9 mouse cellular contexts compared by ENCODE assay signal in genomic region chr8:47939933-47940870, GRCm38 (mm10). TPM values are rescaled to one million over a fixed set of nuclear protein-coding genes. Genes with fewer than 3 reads are reported as not detected.
DNase-seq lines count a peak whose midpoint lies in the region; ATAC-seq and TF ChIP-seq lines count a peak whose summit lies in the region.
"Had no signal": no experiment of that assay in that cellular context is flagged by ENCODE, and none has a peak within 500 bp of the region (broad histone marks: within the 10 kb centered on the region; RNA-seq: fewer than 3 reads in every experiment).

No protein-coding gene starts in this region.

- no peaks in the 10 kb centered on the region for H3K9me3 ChIP-seq in intestine, embryonic 15.5 days
- H3K9me3 ChIP-seq in stomach, embryonic 15.5 days: no peaks in the 10 kb centered on the region

- intact Hi-C loops in gastrocnemius, adult 2 months (cut with DNase I): no loop called here
- intact Hi-C loops in gastrocnemius, postnatal 36 days (cut with DNase I): no loop called here

- no peak overlapping the region for H3K9ac ChIP-seq in intestine, embryonic 15.5 days
- no peak overlapping the region for H3K9ac ChIP-seq in stomach, embryonic 15.5 days

- no peak overlapping the region for H3K4me2 ChIP-seq in intestine, embryonic 15.5 days (replicated peaks)
- no peak overlapping the region for H3K4me2 ChIP-seq in stomach, embryonic 15.5 days

- no peak for ATAC-seq in intestine, embryonic 15.5 days
- no peak for ATAC-seq in stomach, embryonic 15.5 days (ENCODE audit: insufficient read depth, low FRiP score, low read depth)

- no peaks in the 10 kb centered on the region for H3K36me3 ChIP-seq in intestine, embryonic 15.5 days
- no peaks in the 10 kb centered on the region for H3K36me3 ChIP-seq in stomach, embryonic 15.5 days

- TF ChIP-seq CTCF in gastrocnemius, adult 2 months (IDR thresholded peaks at IDR 0.05): no peak
- TF ChIP-seq CTCF in lung, adult 2 months (IDR thresholded peaks at IDR 0.05; ENCODE audit: insufficient read depth, low read length): no peak

- peaks cover 27% of the 10 kb centered on the region for H3K4me1 ChIP-seq in lung, adult 2 months (ENCODE audit: control insufficient read depth, insufficient read depth, low read length)
- H3K4me1 ChIP-seq in intestine, embryonic 15.5 days (replicated peaks): peaks cover 17% of the 10 kb centered on the region
- H3K4me1 ChIP-seq in stomach, embryonic 15.5 days: peaks cover 17% of the 10 kb centered on the region

- H3K27ac ChIP-seq in gastrocnemius, adult 2 months: peak overlapping the region; percentile 72
- H3K27ac ChIP-seq in intestine, embryonic 15.5 days: peak overlapping the region; percentile 66
- peak overlapping the region; percentile 55 for H3K27ac ChIP-seq in stomach, embryonic 15.5 days

- 28% methylated on average over 10 of the region's 10 CpGs for WGBS in lung, adult 2 months
- WGBS in intestine, embryonic 15.5 days: 64% methylated on average over 10 of the region's 10 CpGs
- 52% methylated on average over 10 of the region's 10 CpGs for whole genome bisulfite sequencing in stomach, embryonic 15.5 days

- no peaks in the 10 kb centered on the region for H3K27me3 ChIP-seq in intestine, embryonic 15.5 days (replicated peaks)
- no peaks in the 10 kb centered on the region for H3K27me3 ChIP-seq in stomach, embryonic 15.5 days (replicated peaks)

- DNase-seq in gastrocnemius, adult 2 months: no peak
- no peak for DNase-seq in gastrocnemius, postnatal 36 days
- peak; percentile 46 for DNase-seq in lung, adult 2 months
- no peak for DNase-seq in lung, postnatal 10 days
- no peak for DNase-seq in adrenal gland, postnatal 14 days
- DNase-seq in adrenal gland, postnatal 4 days (ENCODE audit: low spot score in 2 of 2): no peak
- DNase-seq: gastrocnemius, postnatal 25 days had no signal

- H3K4me3 ChIP-seq in gastrocnemius, adult 2 months: no peak overlapping the region; the same call in 1 of the 2 replicates
- H3K4me3 ChIP-seq in lung, adult 2 months (replicated peaks; ENCODE audit: extremely low read depth, low read depth, low read length): no peak overlapping the region
- no peak overlapping the region for H3K4me3 ChIP-seq in intestine, embryonic 15.5 days (replicated peaks)
- H3K4me3 ChIP-seq in stomach, embryonic 15.5 days (replicated peaks): no peak overlapping the region

- TF ChIP-seq POLR2A in lung, adult 2 months (IDR thresholded peaks at IDR 0.05; ENCODE audit: borderline replicate concordance, extremely low read depth, low read depth, low read length): no peak

RNA-seq across cellular contexts. Expression of gene Wwc2, which starts 50.5 kb away (rescaled TPM):
- total RNA-seq in gastrocnemius, adult 2 months (2021): 1 to 10 TPM; 5.0 to 8.3 TPM
- total RNA-seq in gastrocnemius, postnatal 36 days (2021): 1 to 10 TPM; 5.6 to 6.4 TPM
- polyA plus RNA-seq in lung, adult 2 months (2012; rRNA removed): 24.7 and 25.5 TPM in 2 replicates
- polyA plus RNA-seq in intestine, embryonic 15.5 days (2015; fragmentation: Nextera tagmentation; extraction: Ambion mirVana): 8.0 and 8.5 TPM in 2 replicates
- polyA plus RNA-seq in stomach, embryonic 15.5 days (2015; fragmentation: Nextera tagmentation; extraction: Ambion mirVana): 10.4 and 10.5 TPM in 2 replicates
- 24.6 and 26.5 TPM in 2 replicates for total RNA-seq in adrenal gland, postnatal 14 days (2021)
- total RNA-seq in adrenal gland, postnatal 4 days (2021): 10 to 100 TPM; 30.8 to 35.5 TPM
